Mouse (Mus musculus) forebrain, embryonic 15.5 days (tissue): ENCODE measurements around the gene Anln. TPM values are rescaled to one million over a fixed set of nuclear protein-coding genes. Genes with fewer than 3 reads are reported as not detected.
A peak's percentile ranks its signal among the peaks of the same experiment; 100 is the strongest.
"Not testable (repeated sequence)": the region's sequence is repeated elsewhere in the genome, so short reads cannot be mapped to it uniquely, and the experiment has no call there.

Experiments used
- ATAC-seq: fragments of 200-750 bp; cut with Nextera tagmentation; replicated peaks from 2 replicates; pipeline ENCODE4 v1.8.0; 2017; ENCODE audit warnings: mild to moderate bottlenecking, moderate TSS enrichment, moderate library complexity
- H3K27ac ChIP-seq: fragments of 300-500 bp; sonication (generic); replicated peaks from 2 replicates; pipeline ENCODE4 v1.5.1; 2015; ENCODE audit warnings: mild to moderate bottlenecking, inconsistent platforms
- H3K27me3 ChIP-seq: fragments of 300-500 bp; sonication (generic); 2 replicates; pipeline ENCODE4 v1.6.1; 2015; ENCODE audit warnings: inconsistent platforms
- H3K36me3 ChIP-seq: fragments of 300-500 bp; sonication (generic); 2 replicates; pipeline ENCODE4 v1.6.1; 2015; ENCODE audit warnings: mild to moderate bottlenecking, inconsistent platforms
- H3K4me1 ChIP-seq: fragments of 300-500 bp; sonication (generic); 2 replicates; pipeline ENCODE4 v1.6.1; 2015; ENCODE audit warnings: inconsistent platforms
- H3K4me2 ChIP-seq: fragments of 300-500 bp; sonication (generic); replicated peaks from 2 replicates; pipeline ENCODE4 v1.6.1; 2015; ENCODE audit warnings: mild to moderate bottlenecking, inconsistent platforms
- H3K4me3 ChIP-seq: fragments of 300-500 bp; sonication (generic); 2 replicates; pipeline ENCODE4 v1.5.1; 2015; ENCODE audit warnings: mild to moderate bottlenecking, inconsistent platforms
- H3K9ac ChIP-seq: fragments of 300-500 bp; sonication (generic); replicated peaks from 2 replicates; pipeline ENCODE4 v1.6.1; 2015; ENCODE audit warnings: mild to moderate bottlenecking, inconsistent platforms
- H3K9me3 ChIP-seq: fragments of 300-500 bp; sonication (generic); 2 replicates; pipeline ENCODE4 v1.6.1; 2016; ENCODE audit warnings: inconsistent platforms
- WGBS: fragments of 180-500 bp; shearing (Covaris S2); methylation state at CpG from one replicate; pipeline ENCODE4 v1.1.7; 2015; ENCODE audit warnings: mixed read lengths; 5-methylcytosine and 5-hydroxymethylcytosine counted together
- polyA plus RNA-seq: library from polyadenylated mRNA; unstranded; fragments of >200 nt; fragmentation: Nextera tagmentation; extraction: Ambion mirVana; gene quantifications from 2 replicates; pipeline ENCODE4 v1.2.1, GENCODE M21; 2015

Anln gene
- polyA plus RNA-seq, 1 experiment from 2014 or later: 12.0 TPM

DNA sequence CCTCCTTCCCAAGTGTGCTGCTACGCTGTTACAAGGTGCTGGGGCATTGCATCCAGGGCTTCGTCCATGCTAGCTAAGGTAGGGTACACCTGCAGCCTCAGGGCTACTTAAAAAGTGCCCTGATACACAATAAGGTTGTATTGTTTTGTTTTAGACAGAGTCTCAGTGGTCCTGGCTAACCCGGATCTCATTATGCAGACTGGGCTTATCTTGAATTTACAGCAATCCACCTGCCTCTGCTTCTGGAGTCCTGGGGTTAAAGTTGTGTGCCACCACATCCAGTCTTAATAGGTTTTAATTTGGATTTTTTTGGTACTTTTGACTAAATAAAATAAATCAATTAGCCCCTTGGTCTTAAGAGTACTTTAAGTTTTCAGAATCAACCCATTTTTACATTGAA, 30.9 kb upstream of the Anln start:
- Histone ChIP-seq H3K4me1 (no peaks in the 10 kb centered on the region), H3K9me3 (no peaks in the 10 kb centered on the region)

DNA sequence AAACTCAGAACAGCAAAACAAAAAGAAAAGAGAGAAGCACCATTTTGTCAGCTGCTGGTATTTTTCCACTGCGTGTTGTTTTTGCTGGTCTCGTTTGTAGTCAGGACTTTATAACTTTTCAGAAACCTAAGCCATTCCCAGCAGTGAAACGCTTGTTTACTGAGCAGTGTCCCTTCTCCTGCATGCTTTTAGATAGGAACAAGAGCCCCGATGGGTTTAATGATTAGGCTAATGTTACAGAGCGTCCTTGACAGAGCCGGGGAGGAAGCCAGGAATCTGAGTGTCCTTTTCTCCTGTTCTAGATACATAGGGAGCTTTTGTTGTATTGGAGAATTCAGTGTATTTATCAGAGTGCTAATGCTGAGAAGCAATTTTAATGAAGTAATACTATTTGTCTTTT, 28.6 kb upstream of the Anln start:
- no peak overlapping the region for H3K4me3 ChIP-seq
- no peak overlapping the region for H3K4me2 ChIP-seq
- no peak overlapping the region for H3K27ac ChIP-seq
- WGBS: 43% methylated on average over 6 of the region's 6 CpGs
- H3K4me1 ChIP-seq: no peaks in the 10 kb centered on the region
- no peaks in the 10 kb centered on the region for H3K9me3 ChIP-seq
- no peak overlapping the region for H3K9ac ChIP-seq
- no peaks in the 10 kb centered on the region for H3K36me3 ChIP-seq
- ATAC-seq: no peak
- no peaks in the 10 kb centered on the region for H3K27me3 ChIP-seq

More for the DNA sequence above, 30.9 kb upstream of the Anln start:
- H3K27ac ChIP-seq: no peak overlapping the region
- no peak overlapping the region for H3K4me3 ChIP-seq
- no peak overlapping the region for H3K9ac ChIP-seq
- H3K4me2 ChIP-seq: no peak overlapping the region
- H3K27me3 ChIP-seq: no peaks in the 10 kb centered on the region
- ATAC-seq: no peak
- 80% methylated on average over 3 of the region's 3 CpGs for WGBS
- no peaks in the 10 kb centered on the region for H3K36me3 ChIP-seq

DNA sequence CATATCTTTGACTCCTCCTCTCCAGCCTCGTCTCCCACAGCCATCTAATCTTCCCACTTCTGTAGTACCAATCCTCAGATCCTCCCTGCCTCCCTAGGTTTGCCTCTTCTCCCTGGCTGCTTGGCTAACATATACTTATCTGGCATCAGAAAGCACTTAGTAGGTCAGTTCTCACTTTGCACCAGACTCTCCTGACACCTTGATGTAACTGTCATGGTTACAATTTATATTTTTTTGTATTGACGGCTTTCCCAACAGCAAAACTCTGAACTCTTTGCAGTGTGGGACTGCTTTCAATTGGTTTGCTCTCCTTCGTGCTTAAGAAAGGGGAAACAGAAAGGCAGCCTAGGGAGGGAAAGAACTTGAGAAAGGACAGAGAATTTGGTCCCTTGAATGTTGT, 27.2 kb upstream of the Anln start:
- WGBS: 77% methylated on average over 3 of the region's 3 CpGs
- Histone ChIP-seq H3K4me1 (no peaks in the 10 kb centered on the region; the same call in 1 of the 2 replicates), H3K27me3 (no peaks in the 10 kb centered on the region), H3K9me3 (no peaks in the 10 kb centered on the region), H3K4me2 (no peak overlapping the region), H3K27ac (no peak overlapping the region), H3K36me3 (no peaks in the 10 kb centered on the region), H3K9ac (no peak overlapping the region), H3K4me3 (no peak overlapping the region)
- no peak for ATAC-seq

DNA sequence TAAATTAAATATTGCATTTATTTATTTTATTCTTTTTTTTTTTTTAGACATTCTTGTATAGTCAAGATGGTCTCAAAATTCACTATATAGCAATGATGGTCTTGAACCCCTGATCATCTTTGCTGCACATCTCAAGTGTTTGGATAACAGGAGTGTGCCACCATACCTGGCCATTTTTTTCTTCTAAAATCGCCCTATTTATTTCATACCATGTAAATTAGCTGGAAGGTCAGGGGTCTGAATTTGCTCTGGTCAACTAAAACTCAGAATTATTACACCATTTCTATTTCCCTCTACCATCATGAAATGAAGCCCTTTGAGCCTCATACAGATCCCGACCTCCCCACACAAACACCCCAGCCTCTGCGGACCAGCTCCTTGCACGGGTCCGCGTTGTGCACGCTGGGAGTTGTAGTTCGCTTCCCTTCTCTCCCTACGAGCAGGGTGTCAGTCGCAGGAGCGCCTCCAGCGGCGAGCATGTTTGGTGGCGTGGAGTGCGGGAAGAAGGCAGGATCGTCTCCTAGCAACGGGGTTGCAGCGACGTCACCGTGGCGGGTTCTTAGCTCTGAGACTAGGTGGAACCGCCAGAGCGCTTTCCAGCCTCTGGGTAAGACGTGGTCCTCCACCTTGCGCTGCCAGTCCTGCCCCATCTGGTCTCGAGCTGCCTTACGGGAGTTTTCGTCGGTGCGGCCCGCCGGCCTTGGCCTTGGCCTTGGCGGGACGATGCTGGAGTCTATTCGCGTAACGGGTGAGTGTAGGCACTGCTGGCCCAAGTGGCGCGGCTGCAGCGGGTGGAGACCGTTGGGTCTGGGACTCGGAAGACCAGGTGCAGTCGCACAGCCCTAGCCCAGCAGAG, 22.2 kb upstream of the Anln start, which contains the start of gene 9530077C05Rik:
9530077C05Rik (plus strand) TSS at position 512 of the 856 bp plus-strand sequence.
- WGBS: under 1% methylated on average over 43 of the region's 43 CpGs
- Histone ChIP-seq H3K9me3 (no peaks in the 10 kb centered on the region), H3K4me3 (peak within 1 kb of the TSS; percentile 63), H3K27me3 (no peaks in the 10 kb centered on the region), H3K4me1 (peaks cover 3% of the 10 kb centered on the region; the same call in 1 of the 2 replicates), H3K27ac (peak within 1 kb of the TSS; percentile 54), H3K9ac (peak within 1 kb of the TSS; percentile 75), H3K4me2 (peak within 1 kb of the TSS; percentile 60), H3K36me3 (no peaks in the 10 kb centered on the region)
- ATAC-seq: peak; percentile 99

DNA sequence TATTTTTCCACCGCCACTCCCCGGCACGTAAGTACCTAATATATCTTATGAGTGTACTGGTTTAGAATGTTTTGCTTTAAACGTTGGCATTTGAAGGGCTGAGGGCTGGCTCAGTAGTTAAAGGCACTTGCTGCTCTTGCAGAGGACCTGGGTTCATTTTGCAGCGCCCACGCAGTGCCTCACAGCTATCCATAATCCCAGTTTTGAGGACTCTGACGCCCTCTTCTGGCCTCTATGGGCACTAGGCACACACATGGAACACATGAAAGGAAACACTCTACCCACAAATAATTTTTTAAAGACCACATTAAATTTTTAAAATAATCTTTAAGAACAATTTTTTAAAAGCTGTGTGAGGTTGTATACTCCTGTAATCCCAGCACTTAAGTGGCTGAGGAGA, 20.5 kb upstream of the Anln start:
- Histone ChIP-seq H3K4me1 (peaks cover 3% of the 10 kb centered on the region; the same call in 1 of the 2 replicates), H3K4me2 (no peak overlapping the region), H3K27me3 (no peaks in the 10 kb centered on the region), H3K9me3 (no peaks in the 10 kb centered on the region), H3K36me3 (no peaks in the 10 kb centered on the region), H3K27ac (no peak overlapping the region), H3K9ac (no peak overlapping the region), H3K4me3 (no peak overlapping the region)
- WGBS: 80% methylated on average over 7 of the region's 7 CpGs
- no peak for ATAC-seq

DNA sequence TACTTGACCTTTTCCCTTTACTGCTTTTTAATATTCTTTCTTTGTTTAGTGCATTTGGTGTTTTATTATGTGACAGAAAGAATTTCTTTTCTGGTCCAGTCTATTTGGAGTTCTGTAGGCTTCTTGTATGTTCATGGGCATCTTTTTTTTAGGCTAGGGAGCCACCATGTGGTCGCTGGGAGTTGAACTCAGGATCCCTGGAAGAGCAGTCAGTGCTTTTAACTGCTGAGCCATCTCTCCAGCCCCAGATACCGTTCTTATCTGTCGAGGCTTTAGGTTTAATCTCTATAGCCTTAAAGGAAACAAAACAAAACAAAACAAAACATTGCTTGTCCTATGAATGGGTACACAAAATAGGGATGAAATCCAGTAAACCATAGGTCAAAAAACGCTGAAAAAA, 19.4 kb upstream of the Anln start:
- not testable (repeated sequence) for H3K4me1 ChIP-seq, H3K36me3 ChIP-seq, H3K27ac ChIP-seq, H3K4me3 ChIP-seq, H3K9ac ChIP-seq, H3K9me3 ChIP-seq, H3K27me3 ChIP-seq, H3K4me2 ChIP-seq, ATAC-seq
- 33% methylated on average over 4 of the region's 4 CpGs for WGBS

DNA sequence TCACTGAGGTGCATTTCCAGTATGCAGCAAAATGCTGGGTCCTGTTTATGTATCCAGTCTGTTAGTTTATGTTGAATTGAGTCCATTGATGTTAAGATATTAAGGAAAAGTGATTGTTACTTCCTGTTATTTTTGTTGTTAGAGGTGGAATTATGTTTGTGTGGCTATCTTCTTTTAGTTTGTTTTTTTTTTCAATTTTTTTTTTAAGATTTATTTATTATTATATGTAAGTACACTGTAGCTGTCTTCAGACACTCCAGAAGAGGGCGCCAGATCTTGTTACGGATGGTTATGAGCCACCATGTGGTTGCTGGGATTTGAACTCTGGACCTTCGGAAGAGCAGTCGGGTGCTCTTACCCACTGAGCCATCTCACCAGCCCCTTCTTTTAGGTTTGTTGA, 18.6 kb upstream of the Anln start:
- H3K4me1 ChIP-seq, H3K9ac ChIP-seq, H3K4me2 ChIP-seq, H3K27me3 ChIP-seq, H3K27ac ChIP-seq, H3K9me3 ChIP-seq, ATAC-seq, H3K4me3 ChIP-seq, H3K36me3 ChIP-seq: not testable (repeated sequence)
- WGBS: 82% methylated on average over 4 of the region's 4 CpGs

DNA sequence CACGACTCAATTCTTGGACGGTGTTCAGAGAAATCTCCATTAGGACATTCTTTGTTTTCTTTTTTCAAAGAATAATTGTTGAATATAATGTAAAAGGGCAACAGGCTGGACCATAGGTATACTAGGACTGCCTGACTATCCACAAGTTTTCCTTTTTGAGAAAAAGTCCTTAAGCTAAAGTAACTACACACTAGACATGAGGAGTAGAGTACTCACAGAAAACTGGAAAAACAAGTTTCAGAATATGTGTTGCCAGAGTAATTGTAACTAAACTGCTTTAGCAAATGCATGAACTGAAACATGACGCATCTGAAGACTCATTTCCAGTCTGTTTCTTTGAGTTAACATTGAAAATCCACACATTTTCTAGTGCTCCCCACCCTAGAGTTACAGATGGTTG, 16.4 kb upstream of the Anln start:
- no peak overlapping the region for H3K4me2 ChIP-seq
- no peak overlapping the region for H3K4me3 ChIP-seq
- no peaks in the 10 kb centered on the region for H3K4me1 ChIP-seq
- H3K9ac ChIP-seq: no peak overlapping the region
- H3K9me3 ChIP-seq: no peaks in the 10 kb centered on the region
- no peak overlapping the region for H3K27ac ChIP-seq
- 76% methylated on average over 3 of the region's 3 CpGs for WGBS
- H3K27me3 ChIP-seq: no peaks in the 10 kb centered on the region
- no peak for ATAC-seq
- no peaks in the 10 kb centered on the region for H3K36me3 ChIP-seq

DNA sequence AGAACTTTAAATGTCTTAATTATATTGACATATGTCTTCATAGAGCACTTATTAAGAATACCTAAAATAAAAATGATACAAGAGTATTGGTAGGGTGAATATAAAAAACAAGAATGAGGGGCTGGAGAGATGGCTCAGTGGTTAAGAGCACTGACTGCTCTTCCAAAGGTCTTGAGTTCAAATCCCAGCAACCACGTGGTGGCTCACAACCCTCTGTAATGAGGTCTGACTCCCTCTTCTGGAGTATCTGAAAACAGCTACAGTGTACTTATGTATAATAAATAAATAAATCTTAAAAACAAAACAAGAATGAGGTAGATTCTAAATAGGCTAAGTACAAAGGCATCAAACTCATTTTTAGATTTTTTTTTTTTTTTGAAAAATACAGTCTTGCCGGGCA, 14.5 kb upstream of the Anln start:
- not testable (repeated sequence) for H3K9ac ChIP-seq, ATAC-seq
- WGBS: 65% methylated on average over 2 of the region's 2 CpGs

DNA sequence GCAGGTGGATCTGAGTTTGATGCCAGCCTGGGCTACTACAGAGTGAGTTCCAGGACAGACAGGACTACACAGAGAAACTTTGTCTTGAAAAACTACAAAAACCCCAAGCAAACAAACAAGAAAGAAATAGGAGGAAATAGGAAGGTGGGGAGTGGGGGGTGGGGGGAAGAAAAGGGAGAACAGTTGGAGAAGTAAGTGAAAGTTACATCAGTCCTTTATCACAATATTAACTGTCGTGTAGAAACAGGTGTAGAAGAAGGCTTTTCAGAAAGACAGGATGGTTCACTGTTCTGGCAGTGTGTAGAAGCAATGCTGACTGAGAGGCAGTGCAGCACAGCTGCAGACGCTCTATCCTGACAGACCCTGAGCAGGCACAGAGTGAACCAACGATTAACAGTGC, 14.0 kb upstream of the Anln start:
- WGBS: 89% methylated on average over 3 of the region's 3 CpGs
- no peak overlapping the region for H3K4me2 ChIP-seq
- ATAC-seq: no peak
- H3K4me1 ChIP-seq: no peaks in the 10 kb centered on the region
- no peak overlapping the region for H3K27ac ChIP-seq
- no peaks in the 10 kb centered on the region for H3K36me3 ChIP-seq
- H3K9me3 ChIP-seq: no peaks in the 10 kb centered on the region
- H3K9ac ChIP-seq: no peak overlapping the region
- no peak overlapping the region for H3K4me3 ChIP-seq
- H3K27me3 ChIP-seq: no peaks in the 10 kb centered on the region

More for the DNA sequence above, 14.5 kb upstream of the Anln start:
- not testable (repeated sequence) for H3K9me3 ChIP-seq, H3K4me2 ChIP-seq, H3K4me3 ChIP-seq, H3K4me1 ChIP-seq, H3K27me3 ChIP-seq, H3K36me3 ChIP-seq, H3K27ac ChIP-seq

DNA sequence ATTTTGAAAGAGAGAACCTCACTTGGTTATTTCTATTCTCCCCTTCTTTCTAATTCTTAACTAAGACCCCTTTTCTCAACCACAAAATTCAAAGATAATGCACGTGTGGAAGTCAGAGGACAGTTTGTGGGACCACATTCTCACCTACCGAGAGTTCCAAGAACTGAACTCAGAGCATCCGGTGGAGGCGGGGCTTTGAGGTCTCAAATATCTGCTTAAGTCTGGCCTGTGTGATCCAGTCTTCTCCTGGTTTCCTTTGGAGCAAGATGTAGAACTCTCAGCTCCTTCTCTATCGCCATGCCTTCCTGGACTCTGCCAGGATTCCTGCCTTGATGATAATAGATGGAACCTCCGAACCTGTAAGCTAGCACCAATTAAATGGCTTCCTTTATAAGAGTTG, 13.0 kb upstream of the Anln start:
- WGBS: 88% methylated on average over 6 of the region's 6 CpGs
- ATAC-seq: no peak

DNA sequence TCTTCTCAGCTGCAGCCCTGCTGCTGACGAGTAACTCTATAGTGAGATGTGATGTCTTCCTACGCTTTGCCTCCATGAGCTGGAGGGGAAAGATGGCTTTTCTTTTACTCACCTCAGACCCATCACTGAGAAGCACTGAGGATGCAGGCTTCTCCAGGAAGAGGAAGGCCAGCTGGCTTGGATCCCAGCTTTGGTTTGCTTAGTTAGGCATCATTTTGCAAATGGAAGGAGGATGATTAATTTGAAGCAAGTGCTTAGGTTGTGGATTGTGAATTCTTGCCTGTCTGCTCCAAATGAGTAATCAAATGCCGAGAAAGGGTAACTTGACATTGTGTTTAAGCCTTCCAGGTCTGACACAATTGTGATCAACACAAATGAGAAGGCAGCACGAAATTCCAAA, 10.0 kb upstream of the Anln start:
- 58% methylated on average over 4 of the region's 4 CpGs for WGBS
- Histone ChIP-seq H3K4me3 (no peak overlapping the region), H3K9ac (no peak overlapping the region), H3K4me1 (no peaks in the 10 kb centered on the region), H3K27ac (no peak overlapping the region), H3K9me3 (no peaks in the 10 kb centered on the region), H3K36me3 (no peaks in the 10 kb centered on the region), H3K27me3 (no peaks in the 10 kb centered on the region), H3K4me2 (no peak overlapping the region)
- ATAC-seq: no peak

More for the DNA sequence above, 13.0 kb upstream of the Anln start:
- Histone ChIP-seq H3K27me3 (no peaks in the 10 kb centered on the region), H3K4me1 (no peaks in the 10 kb centered on the region), H3K4me3 (no peak overlapping the region), H3K4me2 (no peak overlapping the region), H3K27ac (no peak overlapping the region), H3K36me3 (no peaks in the 10 kb centered on the region), H3K9ac (no peak overlapping the region), H3K9me3 (no peaks in the 10 kb centered on the region)

DNA sequence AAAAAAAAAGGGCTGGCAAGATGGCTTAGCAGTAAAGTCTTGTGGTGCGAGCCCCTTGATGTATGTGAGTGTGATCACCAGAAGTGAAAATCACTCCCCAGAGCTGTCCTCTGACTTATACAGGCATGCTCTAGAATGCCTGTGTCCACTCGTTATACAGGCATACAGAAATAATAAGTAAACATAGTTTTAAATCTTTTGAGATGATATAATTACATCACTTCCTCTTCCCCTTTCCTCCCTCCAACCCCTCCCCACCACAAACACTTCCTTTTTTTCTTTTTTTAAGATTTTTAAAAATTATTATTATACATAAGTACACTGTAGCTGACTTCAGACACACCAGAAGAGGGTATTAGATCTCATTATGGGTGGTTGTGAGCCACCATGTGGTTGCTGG, 5.7 kb upstream of the Anln start:
- WGBS: 89% methylated on average over 2 of the region's 2 CpGs
- no peaks in the 10 kb centered on the region for H3K27me3 ChIP-seq
- no peak overlapping the region for H3K4me3 ChIP-seq
- H3K27ac ChIP-seq: no peak overlapping the region
- H3K36me3 ChIP-seq: no peaks in the 10 kb centered on the region
- H3K9me3 ChIP-seq: no peaks in the 10 kb centered on the region
- H3K4me2 ChIP-seq: no peak overlapping the region
- no peak for ATAC-seq
- peaks cover 1% of the 10 kb centered on the region; the same call in 1 of the 2 replicates for H3K4me1 ChIP-seq
- H3K9ac ChIP-seq: no peak overlapping the region
